Mouse (Mus musculus) midbrain, embryonic 11.5 days (tissue): ENCODE measurements around the gene Nexn. TPM values are rescaled to one million over a fixed set of nuclear protein-coding genes. Genes with fewer than 3 reads are reported as not detected.
"Not testable (repeated sequence)": the region's sequence is repeated elsewhere in the genome, so short reads cannot be mapped to it uniquely, and the experiment has no call there.

Source experiments
- ATAC-seq: fragments of 200-750 bp; cut with Nextera tagmentation; 2 replicates; pipeline ENCODE4 v1.8.0; 2017; ENCODE audit warnings: moderate TSS enrichment, moderate library complexity; ENCODE audit not compliant: low FRiP score
- DNase-seq: peaks from one replicate; pipeline ENCODE4 v3.0.0; 2015; ENCODE audit warnings: low spot score; ENCODE audit errors: missing footprints
- H3K27ac ChIP-seq: fragments of 300-500 bp; sonication (generic); 2 replicates; pipeline ENCODE4 v1.5.1; 2014; ENCODE audit warnings: low read depth, low read length
- H3K27me3 ChIP-seq: fragments of 300-500 bp; sonication (generic); 2 replicates; pipeline ENCODE4 v1.6.1; 2014; ENCODE audit warnings: mild to moderate bottlenecking, low read length, moderate library complexity, mixed read lengths; ENCODE audit not compliant: control insufficient read depth, insufficient read depth
- H3K36me3 ChIP-seq: fragments of 300-500 bp; sonication (generic); 2 replicates; pipeline ENCODE4 v1.6.1; 2014; ENCODE audit warnings: mild to moderate bottlenecking, low read length, moderate library complexity, mixed read lengths; ENCODE audit not compliant: control insufficient read depth, insufficient read depth
- H3K4me1 ChIP-seq: fragments of 300-500 bp; sonication (generic); 2 replicates; pipeline ENCODE4 v1.6.1; 2014; ENCODE audit warnings: low read length; ENCODE audit not compliant: control insufficient read depth, insufficient read depth
- H3K4me2 ChIP-seq: fragments of 300-500 bp; sonication (generic); 2 replicates; pipeline ENCODE4 v1.6.1; 2014; ENCODE audit warnings: mild to moderate bottlenecking, moderate library complexity
- H3K4me3 ChIP-seq: fragments of 300-500 bp; sonication (generic); 2 replicates; pipeline ENCODE4 v1.5.1; 2014; ENCODE audit warnings: low read depth, low read length
- H3K9ac ChIP-seq: fragments of 300-500 bp; sonication (generic); 2 replicates; pipeline ENCODE4 v1.6.1; 2014; ENCODE audit warnings: low read length
- H3K9me3 ChIP-seq: fragments of 300-500 bp; sonication (generic); 2 replicates; pipeline ENCODE4 v1.6.1; 2016; ENCODE audit warnings: low read length; ENCODE audit not compliant: control insufficient read depth
- WGBS: fragments of 180-500 bp; shearing (Covaris S2); extraction: QIAGEN DNeasy Blood & Tissue Kit; methylation state at CpG from one replicate; pipeline ENCODE4 v1.1.7; 2014; 5-methylcytosine and 5-hydroxymethylcytosine counted together
- polyA plus RNA-seq: library from polyadenylated mRNA; unstranded; fragments of >200 nt; fragmentation: Nextera tagmentation; extraction: Ambion mirVana; gene quantifications from 2 replicates; pipeline ENCODE4 v1.2.1, GENCODE M21; 2014

Gene Nexn
- 2.6 and 4.2 TPM in 2 replicates for polyA plus RNA-seq

DNA sequence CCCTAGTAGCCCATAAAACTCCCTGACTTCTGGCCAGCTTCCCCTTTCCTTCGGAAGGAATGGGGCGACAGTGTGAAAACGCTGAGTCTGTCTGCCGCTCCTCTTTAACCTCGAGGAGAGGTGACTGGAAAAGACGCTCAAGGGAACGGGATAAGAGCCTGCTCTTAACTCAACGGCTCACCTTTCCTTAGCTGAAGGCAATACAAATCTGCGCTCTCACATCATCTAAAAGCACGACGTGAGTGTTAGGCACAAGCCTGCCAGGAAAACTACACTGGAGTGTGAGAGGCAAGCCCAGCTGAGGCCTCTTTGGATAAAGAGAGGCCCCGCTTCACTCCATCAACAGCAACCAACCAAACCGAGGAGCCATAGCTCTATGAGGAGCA is at the start of gene Nexn:
TSS of gene Nexn (minus strand) at position 315 of the 386 bp plus-strand sequence.
- Histone ChIP-seq H3K9ac (peak within 1 kb of the TSS; percentile 76), H3K27me3 (peaks cover 17% of the 10 kb centered on the region), H3K4me1 (peaks cover 9% of the 10 kb centered on the region), H3K9me3 (no peaks in the 10 kb centered on the region), H3K4me2 (peak within 1 kb of the TSS; percentile 97), H3K4me3 (peak within 1 kb of the TSS; percentile 55), H3K27ac (no peak within 1 kb of the TSS), H3K36me3 (no peaks in the 10 kb centered on the region)
- peak; percentile 30 for ATAC-seq
- WGBS, result 3% methylated on average over 13 of the region's 13 CpGs
- DNase-seq, result no peak

DNA sequence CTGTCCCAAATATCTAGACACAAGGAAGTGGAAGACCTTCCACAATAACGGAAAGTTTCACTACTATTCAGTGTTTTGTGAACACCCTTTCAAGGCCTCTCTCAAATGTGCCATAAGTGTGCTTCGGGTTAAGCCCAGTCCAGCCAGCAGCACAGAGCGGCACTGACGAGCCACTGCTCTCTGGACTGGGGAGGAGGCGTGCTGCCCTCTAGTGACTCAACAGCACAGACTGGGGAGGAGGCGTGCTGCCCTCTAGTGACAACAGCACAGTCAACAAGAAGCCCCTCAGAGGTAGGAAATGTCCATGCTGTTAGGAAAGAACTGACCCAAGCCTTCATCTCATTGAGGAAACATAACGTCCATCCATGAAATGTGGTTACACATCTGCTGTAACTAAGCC is 49.5 kb upstream of the Nexn start:
- Histone ChIP-seq H3K9ac (no peak overlapping the region), H3K36me3 (no peaks in the 10 kb centered on the region), H3K9me3 (no peaks in the 10 kb centered on the region), H3K4me2 (no peak overlapping the region), H3K4me1 (no peaks in the 10 kb centered on the region), H3K4me3 (no peak overlapping the region), H3K27ac (no peak overlapping the region), H3K27me3 (no peaks in the 10 kb centered on the region)
- ATAC-seq (peak; percentile 90), DNase-seq (peak; percentile 90)
- 12% methylated on average over 7 of the region's 7 CpGs for WGBS

DNA sequence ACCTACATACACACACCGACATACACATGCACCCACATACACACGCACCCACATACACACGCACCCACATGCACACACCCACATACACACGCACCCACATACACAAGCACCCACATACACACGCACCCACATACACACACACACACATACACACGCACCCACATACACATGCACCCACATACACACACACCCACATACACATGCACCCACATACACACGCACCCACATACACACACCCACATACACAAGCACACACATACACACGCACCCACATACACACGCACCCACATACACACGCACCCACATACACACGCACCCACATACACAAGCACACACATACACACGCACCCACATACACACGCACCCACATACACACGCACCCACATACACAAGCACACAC is 48.5 kb upstream of the Nexn start:
- WGBS, result 82% methylated on average over 14 of the region's 14 CpGs
- ATAC-seq, H3K27me3 ChIP-seq: not testable (repeated sequence)

GRCm38 (mm10) chr3:152309250-152309645 is 43.1 kb upstream of the Nexn start:
- 95% methylated on average over 9 of the region's 9 CpGs for WGBS
- DNase-seq (no peak), ATAC-seq (no peak)
- Histone ChIP-seq H3K4me2 (no peak overlapping the region), H3K4me3 (no peak overlapping the region), H3K27ac (no peak overlapping the region), H3K9me3 (no peaks in the 10 kb centered on the region), H3K4me1 (no peaks in the 10 kb centered on the region), H3K27me3 (no peaks in the 10 kb centered on the region), H3K9ac (no peak overlapping the region), H3K36me3 (no peaks in the 10 kb centered on the region)

More for the DNA sequence above, 48.5 kb upstream of the Nexn start:
- H3K36me3 ChIP-seq, H3K4me1 ChIP-seq, H3K4me3 ChIP-seq, H3K27ac ChIP-seq, DNase-seq, H3K9me3 ChIP-seq, H3K4me2 ChIP-seq, H3K9ac ChIP-seq: not testable (repeated sequence)

DNA sequence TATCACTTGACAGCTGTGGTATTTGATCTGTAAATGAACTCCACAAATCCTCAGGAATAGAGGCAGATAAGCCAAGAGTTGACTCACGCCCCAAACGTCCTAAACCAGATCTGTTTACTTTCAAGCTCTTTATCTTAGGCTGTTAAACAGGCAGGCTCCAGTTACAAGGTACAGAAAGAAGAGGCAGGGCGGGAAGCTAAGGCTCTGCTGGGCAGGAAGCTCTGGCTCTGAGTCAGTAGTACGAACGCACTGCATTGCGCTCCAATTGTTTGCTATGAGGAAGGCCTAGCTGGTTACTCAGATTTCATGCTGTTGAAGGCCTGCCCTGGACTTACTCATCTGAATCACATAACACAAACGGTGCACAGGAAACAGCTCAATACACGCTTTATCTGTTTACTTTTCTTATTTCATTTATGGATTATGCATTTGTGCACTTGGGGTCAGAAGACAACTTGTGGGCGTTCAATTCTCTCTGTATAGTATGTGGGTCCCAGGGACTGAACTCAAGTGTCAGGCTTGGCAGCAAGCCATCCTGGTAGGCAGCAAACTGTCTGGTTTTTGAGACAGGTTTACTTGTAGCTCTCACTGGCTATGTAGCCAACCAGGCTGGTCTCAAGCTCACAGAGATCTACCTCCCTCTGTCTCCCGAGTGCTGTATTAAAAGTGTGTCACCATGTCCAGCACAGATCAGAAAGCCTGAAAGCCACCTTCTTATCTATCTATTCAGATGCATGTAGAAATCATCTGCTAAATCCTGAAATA is 42.5 kb upstream of the Nexn start:
- Histone ChIP-seq H3K9me3 (no peaks in the 10 kb centered on the region), H3K27ac (no peak overlapping the region), H3K4me2 (no peak overlapping the region), H3K36me3 (no peaks in the 10 kb centered on the region), H3K27me3 (no peaks in the 10 kb centered on the region), H3K4me3 (no peak overlapping the region), H3K9ac (no peak overlapping the region), H3K4me1 (no peaks in the 10 kb centered on the region)
- DNase-seq (no peak), ATAC-seq (no peak)
- WGBS, result 72% methylated on average over 10 of the region's 10 CpGs

DNA sequence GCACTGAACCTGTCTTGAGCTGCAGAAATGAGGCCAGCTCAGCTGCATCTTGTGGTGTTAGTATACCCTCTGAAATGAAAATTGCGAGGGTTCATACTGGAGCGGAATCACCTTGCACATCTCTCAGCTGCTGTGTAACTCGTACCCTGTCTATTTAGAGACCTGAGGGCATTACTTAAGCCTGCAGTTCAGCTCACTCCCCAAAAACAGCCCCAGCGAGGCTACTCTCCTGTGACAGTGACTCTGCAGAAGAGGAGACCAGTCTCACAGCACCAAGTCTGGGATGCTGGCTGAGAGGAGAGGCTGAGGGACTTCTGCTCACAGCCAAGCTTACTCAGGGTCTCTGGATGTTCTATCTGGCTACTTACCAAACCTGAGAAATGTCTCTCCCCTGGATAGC is 39.8 kb upstream of the Nexn start:
- Histone ChIP-seq H3K36me3 (no peaks in the 10 kb centered on the region), H3K4me3 (no peak overlapping the region), H3K4me1 (no peaks in the 10 kb centered on the region), H3K27ac (no peak overlapping the region), H3K27me3 (no peaks in the 10 kb centered on the region), H3K4me2 (no peak overlapping the region), H3K9me3 (no peaks in the 10 kb centered on the region), H3K9ac (no peak overlapping the region)
- ATAC-seq, result no peak
- 84% methylated on average over 4 of the region's 4 CpGs for WGBS
- no peak for DNase-seq

GRCm38 (mm10) chr3:152305080-152305479 is 38.9 kb upstream of the Nexn start:
- Histone ChIP-seq H3K4me3 (no peak overlapping the region), H3K4me2 (no peak overlapping the region), H3K9ac (no peak overlapping the region), H3K9me3 (no peaks in the 10 kb centered on the region), H3K27me3 (no peaks in the 10 kb centered on the region), H3K4me1 (no peaks in the 10 kb centered on the region), H3K36me3 (no peaks in the 10 kb centered on the region), H3K27ac (no peak overlapping the region)
- ATAC-seq (no peak), DNase-seq (peak; percentile 35)
- 90% methylated on average over 8 of the region's 8 CpGs for WGBS

GRCm38 (mm10) chr3:152304093-152304815 is 38.1 kb upstream of the Nexn start:
- no peak for DNase-seq
- Histone ChIP-seq H3K27me3 (no peaks in the 10 kb centered on the region), H3K4me3 (no peak overlapping the region), H3K4me2 (no peak overlapping the region), H3K9ac (no peak overlapping the region), H3K4me1 (no peaks in the 10 kb centered on the region), H3K36me3 (no peaks in the 10 kb centered on the region), H3K9me3 (no peaks in the 10 kb centered on the region), H3K27ac (no peak overlapping the region)
- no peak for ATAC-seq
- 67% methylated on average over 6 of the region's 6 CpGs for WGBS

DNA sequence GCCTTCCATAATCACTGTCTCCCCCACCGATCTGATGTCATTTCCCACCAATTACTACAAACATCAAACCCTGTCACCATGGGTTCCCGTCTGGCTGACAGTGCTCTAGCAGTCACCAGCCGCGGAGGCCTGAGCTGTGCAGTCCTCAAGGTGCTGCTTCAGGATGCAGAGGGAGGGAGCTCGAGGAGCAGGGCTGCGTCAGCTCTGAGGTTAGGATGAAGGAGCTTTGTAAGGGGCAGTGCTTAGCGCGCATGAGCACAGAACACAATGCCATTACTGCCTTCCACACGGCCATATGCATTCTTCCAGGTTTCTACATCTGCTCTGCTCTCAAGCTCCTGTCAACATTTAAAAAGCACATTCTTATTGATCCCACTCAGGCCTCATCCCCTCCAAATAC is 36.8 kb upstream of the Nexn start:
- WGBS, result 80% methylated on average over 9 of the region's 9 CpGs
- Histone ChIP-seq H3K27ac (no peak overlapping the region), H3K36me3 (no peaks in the 10 kb centered on the region), H3K4me2 (no peak overlapping the region), H3K4me3 (no peak overlapping the region), H3K27me3 (no peaks in the 10 kb centered on the region), H3K9me3 (no peaks in the 10 kb centered on the region), H3K9ac (no peak overlapping the region), H3K4me1 (no peaks in the 10 kb centered on the region)
- DNase-seq (no peak), ATAC-seq (0 out of 2 replicates have a peak, but pooled peaks have one; percentile 16)
